Mouse (Mus musculus) CH12.LX (cell line): Measurements from ENCODE around the gene Tex33. TPM values are rescaled to one million over a fixed set of nuclear protein-coding genes. Genes with fewer than 3 reads are reported as not detected.

Experiments used
- DNase-seq: peaks from one replicate; pipeline ENCODE4 v3.0.0-alpha.2; 2013; ENCODE audit errors: extremely low read depth
- H3K27ac ChIP-seq: 2 replicates; pipeline ENCODE4 v1.5.1; 2012; ENCODE audit warnings: low read depth, mild to moderate bottlenecking, control low read depth, moderate library complexity; ENCODE audit not compliant: insufficient read depth
- H3K27me3 ChIP-seq: replicated peaks from 2 replicates; pipeline ENCODE3; 2012; ENCODE audit warnings: inconsistent platforms
- H3K36me3 ChIP-seq, 2 experiments: replicated peaks in 1 of 2; 2 replicates each; pipeline versions ENCODE3 to v1.6.1; 2012; ENCODE audit warnings: inconsistent platforms in 1 of 2, low read length in 1 of 2, mild to moderate bottlenecking in 1 of 2, mixed read lengths in 1 of 2, moderate library complexity in 1 of 2; ENCODE audit not compliant: control insufficient read depth in 1 of 2, insufficient read depth in 1 of 2
- H3K4me1 ChIP-seq, 2 experiments: 2 replicates each; pipeline ENCODE4 v1.6.1; 2012; ENCODE audit warnings: inconsistent platforms in 1 of 2, moderate library complexity in 1 of 2; ENCODE audit not compliant: insufficient read depth in 2 of 2, control insufficient read depth in 1 of 2
- H3K4me2 ChIP-seq: 2 replicates; pipeline ENCODE4 v1.6.1; 2012; ENCODE audit warnings: low read depth, mild to moderate bottlenecking, control low read depth; ENCODE audit not compliant: poor library complexity, insufficient read depth, severe bottlenecking
- H3K4me3 ChIP-seq, 3 experiments: fragments of 150-350 bp in 1 of 3; sonication (generic) in 1 of 3; replicated peaks in 1 of 3; 2 replicates each; pipeline versions ENCODE3 to v1.5.1; 2011 to 2012; ENCODE audit warnings: low read depth in 2 of 3, low read length in 2 of 3, mild to moderate bottlenecking in 2 of 3, moderate library complexity in 2 of 3, control low read depth in 1 of 3, improper control_type of control experiment in 1 of 3, inconsistent platforms in 1 of 3, mixed read lengths in 1 of 3; ENCODE audit not compliant: poor library complexity in 1 of 3
- H3K79me2 ChIP-seq: replicated peaks from 2 replicates; pipeline ENCODE4 v1.6.1; 2012; ENCODE audit warnings: mild to moderate bottlenecking, moderate library complexity; ENCODE audit not compliant: control insufficient read depth, poor library complexity, insufficient read depth, severe bottlenecking; ENCODE audit errors: extremely low read depth
- H3K9ac ChIP-seq: 2 replicates; pipeline ENCODE4 v1.6.1; 2012; ENCODE audit warnings: low read depth, mild to moderate bottlenecking, control low read depth, moderate library complexity; ENCODE audit not compliant: insufficient read depth
- H3K9me3 ChIP-seq: replicated peaks from 2 replicates; pipeline ENCODE3; 2012; ENCODE audit warnings: low read length, inconsistent platforms, mixed read lengths
- BHLHE40 ChIP-seq: IDR thresholded peaks from 2 replicates; pipeline ENCODE4 v1.6.1; 2011; ENCODE audit warnings: mild to moderate bottlenecking, low read depth, low read length, improper control_type of control experiment
- CHD1 ChIP-seq: IDR thresholded peaks from 2 replicates; pipeline ENCODE4 v1.6.1; 2012; ENCODE audit warnings: low read depth, low read length, improper control_type of control experiment, inconsistent platforms
- CHD2 ChIP-seq: IDR thresholded peaks from 2 replicates; pipeline ENCODE4 v1.6.1; 2011; ENCODE audit warnings: low read length, improper control_type of control experiment
- ELF1 ChIP-seq: IDR thresholded peaks from 2 replicates; pipeline ENCODE4 v1.6.1; 2014; ENCODE audit warnings: low read depth, mild to moderate bottlenecking, inconsistent platforms, low read length, improper control_type of control experiment
- ETS1 ChIP-seq: conservative IDR thresholded peaks from 2 replicates; pipeline ENCODE4 v1.6.1; 2012; ENCODE audit warnings: low read depth, mild to moderate bottlenecking, inconsistent platforms, low read length, improper control_type of control experiment, moderate library complexity
- GABPA ChIP-seq: IDR thresholded peaks from 2 replicates; pipeline ENCODE4 v1.6.1; 2012; ENCODE audit warnings: low read depth, low read length, improper control_type of control experiment, inconsistent platforms; ENCODE audit not compliant: insufficient replicate concordance
- JUND ChIP-seq: conservative IDR thresholded peaks from 2 replicates; pipeline ENCODE4 v1.6.1; 2011; ENCODE audit warnings: low read depth, low read length, improper control_type of control experiment
- MAFK ChIP-seq: IDR thresholded peaks from 2 replicates; pipeline ENCODE4 v1.6.1; 2011; ENCODE audit warnings: low read length, improper control_type of control experiment; ENCODE audit not compliant: insufficient replicate concordance
- MAX ChIP-seq: IDR thresholded peaks from 2 replicates; pipeline ENCODE4 v1.6.1; 2011; ENCODE audit warnings: low read length, improper control_type of control experiment
- MAZ ChIP-seq: IDR thresholded peaks from 2 replicates; pipeline ENCODE4 v1.6.1; 2012; ENCODE audit warnings: low read depth, mild to moderate bottlenecking, inconsistent platforms, low read length, improper control_type of control experiment, moderate library complexity
- MYC ChIP-seq: IDR thresholded peaks from 2 replicates; pipeline ENCODE4 v1.6.1; 2011; ENCODE audit warnings: low read depth, mild to moderate bottlenecking, improper control_type of control experiment, low read length
- NELFE ChIP-seq: IDR thresholded peaks from 2 replicates; pipeline ENCODE4 v1.6.1; 2011; ENCODE audit warnings: low read depth, low read length, improper control_type of control experiment
- PAX5 ChIP-seq: IDR thresholded peaks from 2 replicates; pipeline ENCODE4 v1.6.1; 2012; ENCODE audit warnings: low read length, inconsistent platforms, mixed read lengths
- POLR2A ChIP-seq: IDR thresholded peaks from 2 replicates; pipeline ENCODE4 v1.6.1; 2011; ENCODE audit warnings: low read depth, mild to moderate bottlenecking, improper control_type of control experiment, low read length
- RCOR1 ChIP-seq: conservative IDR thresholded peaks from 2 replicates; pipeline ENCODE4 v1.6.1; 2012; ENCODE audit warnings: low read depth, mild to moderate bottlenecking, inconsistent platforms, low read length, improper control_type of control experiment
- UBTF ChIP-seq: IDR thresholded peaks from 2 replicates; pipeline ENCODE4 v1.6.1; 2012; ENCODE audit warnings: low read depth, mild to moderate bottlenecking, inconsistent platforms, low read length, improper control_type of control experiment, moderate library complexity
- ZC3H11A ChIP-seq: IDR thresholded peaks from 2 replicates; pipeline ENCODE4 v1.6.1; 2012; ENCODE audit warnings: low read depth, mild to moderate bottlenecking, inconsistent platforms, low read length, improper control_type of control experiment
- ZKSCAN1 ChIP-seq: IDR thresholded peaks from 2 replicates; pipeline ENCODE4 v1.6.1; 2012; ENCODE audit warnings: low read depth, inconsistent platforms, low read length, improper control_type of control experiment, borderline replicate concordance
- ZMIZ1 ChIP-seq: IDR thresholded peaks from 2 replicates; pipeline ENCODE4 v1.6.1; 2012; ENCODE audit warnings: low read depth, mild to moderate bottlenecking, inconsistent platforms, low read length, improper control_type of control experiment
- ZNF384 ChIP-seq: IDR thresholded peaks from 2 replicates; pipeline ENCODE4 v1.6.1; 2012; ENCODE audit warnings: low read depth, low read length, improper control_type of control experiment, inconsistent platforms
- dilution Hi-C: fragments of 300-500 bp; cut with MboI; formaldehyde crosslinking; loops from 2 replicates; pipeline ENCODE4 v1.14.3; 2020; ENCODE audit warnings: low sequenced_read_pairs; ENCODE audit not compliant: extremely low pct_unique_long_range_greater_than_20kb, extremely low pct_ligation_motif_present
- in situ Hi-C: fragments of 300-500 bp; cut with MboI; formaldehyde crosslinking; loops from 3 replicates; pipeline ENCODE4 v1.14.3; 2019; ENCODE audit warnings: low sequenced_read_pairs, low pct_ligation_motif_present, low pct_unique_long_range_greater_than_20kb, mixed read lengths
- polyA plus RNA-seq: library from polyadenylated mRNA; unstranded; fragments of >175 nt; gene quantifications from 2 replicates; pipeline ENCODE4 v1.2.1, GENCODE M21; 2012; ENCODE audit warnings: low read depth; ENCODE audit not compliant: insufficient read length
- total RNA-seq, 2 experiments: library from RNA; depleted of rRNA; stranded (reverse); fragments of 300-350 nt in 1 of 2; fragments of >200 nt in 1 of 2; gene quantifications; 2 replicates each; pipeline ENCODE4 v1.2.3; 2012 to 2014

The Tex33 gene
- total and polyA plus RNA-seq, 3 experiments = not detected

DNA sequence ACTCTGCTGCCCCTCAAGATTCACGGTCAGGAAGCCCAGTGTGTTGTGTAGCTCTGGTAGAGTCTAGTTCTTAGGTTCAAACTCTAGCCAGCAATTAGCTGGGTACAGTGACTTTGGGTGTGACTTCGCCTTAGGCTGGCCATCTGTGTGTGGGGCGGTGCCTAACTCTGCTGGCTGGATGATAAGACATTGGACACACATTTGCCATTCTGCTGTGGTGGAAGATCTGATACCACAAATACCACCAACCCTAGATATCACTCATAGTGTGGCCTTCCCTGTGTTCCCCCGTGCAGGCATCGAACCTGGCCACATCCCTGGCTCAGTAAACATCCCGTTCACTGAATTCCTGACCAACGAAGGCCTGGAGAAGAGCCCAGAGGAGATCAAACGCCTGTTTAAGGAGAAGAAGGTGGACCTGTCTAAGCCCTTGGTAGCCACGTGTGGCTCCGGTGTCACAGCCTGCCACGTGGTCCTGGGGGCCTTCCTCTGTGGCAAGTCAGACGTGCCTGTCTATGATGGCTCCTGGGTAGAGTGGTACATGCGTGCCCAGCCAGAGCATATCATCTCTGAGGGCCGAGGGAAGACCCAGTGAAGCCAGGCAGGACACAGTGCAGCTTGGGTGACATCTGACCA lies 17.5 kb upstream of the Tex33 start:
- H3K9ac ChIP-seq = no peak overlapping the region
- no peak for TF ChIP-seq ZKSCAN1
- TF ChIP-seq MAX = no peak
- no peak for TF ChIP-seq RCOR1
- no peak for TF ChIP-seq ZC3H11A
- no peak for TF ChIP-seq MYC
- TF ChIP-seq ZNF384 = no peak
- TF ChIP-seq POLR2A = no peak
- TF ChIP-seq MAFK = no peak
- no peak for TF ChIP-seq JUND
- no peak for TF ChIP-seq NELFE
- TF ChIP-seq BHLHE40 = no peak
- TF ChIP-seq ELF1 = no peak
- TF ChIP-seq GABPA = no peak
- no peak for TF ChIP-seq MAZ
- no peak for TF ChIP-seq ZMIZ1
- TF ChIP-seq ETS1 = no peak
- no peak for TF ChIP-seq CHD1
- no peak overlapping the region for H3K27ac ChIP-seq
- peaks cover 24 to 35% of the 10 kb centered on the region in 2 experiments for H3K36me3 ChIP-seq
- in situ Hi-C loops = no loop called here
- no peaks in the 10 kb centered on the region for H3K27me3 ChIP-seq
- no peak overlapping the region for H3K4me2 ChIP-seq
- no peaks in the 10 kb centered on the region for H3K79me2 ChIP-seq
- no peaks in the 10 kb centered on the region for H3K9me3 ChIP-seq
- 0 out of 4 replicates have a peak, but pooled peaks cover 0 to 5% of the 10 kb centered on the region in 2 experiments for H3K4me1 ChIP-seq
- no peak overlapping the region for H3K4me3 ChIP-seq
- dilution Hi-C loops = no loop called here
- DNase-seq = no peak

DNA sequence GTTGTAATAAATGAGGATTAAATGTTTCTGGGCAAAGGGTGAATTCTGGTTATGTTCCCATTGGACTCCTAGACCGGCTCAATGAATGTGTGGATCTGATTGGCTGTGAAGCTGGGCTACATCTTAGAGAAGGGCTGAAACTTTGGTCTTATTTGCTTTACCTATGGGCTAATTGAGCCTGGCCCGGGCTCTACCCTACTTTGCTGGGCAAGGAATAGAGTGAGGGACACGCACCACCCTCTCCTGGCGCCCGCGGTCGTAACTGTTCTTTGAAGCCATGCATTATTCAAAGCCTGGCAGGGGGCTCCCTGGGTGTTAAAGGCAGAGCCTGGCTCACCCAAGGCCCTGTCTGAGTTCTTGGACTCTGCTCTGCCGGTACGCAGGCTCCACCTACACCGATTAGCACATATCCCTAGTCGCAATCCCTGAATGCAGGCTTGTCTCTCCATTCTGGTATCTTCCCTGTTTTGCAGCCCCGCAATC lies 13.9 kb upstream of the Tex33 start:
- Histone ChIP-seq H3K4me3 (no peak overlapping the region), H3K9ac (no peak overlapping the region), H3K27me3 (peaks cover 6% of the 10 kb centered on the region), H3K9me3 (no peaks in the 10 kb centered on the region), H3K36me3 (peaks cover 24 to 35% of the 10 kb centered on the region in 2 experiments), H3K79me2 (no peaks in the 10 kb centered on the region), H3K4me1 (peaks cover 3 to 23% of the 10 kb centered on the region in 2 experiments)
- DNase-seq = no peak
- TF ChIP-seq UBTF (no peak), ZKSCAN1 (no peak), BHLHE40 (no peak), PAX5 (no peak), ZC3H11A (no peak), CHD2 (no peak)
- TF ChIP-seq, all 38 proteins: peak for 0
- H3K27ac ChIP-seq = no peak overlapping the region
- H3K4me2 ChIP-seq = no peak overlapping the region
- in situ Hi-C loops = no loop called here
- dilution Hi-C loops = no loop called here
